Mouse (Mus musculus) gastrocnemius, postnatal 36 days (tissue): ENCODE data around the gene Bcl10. TPM values are rescaled to one million over a fixed set of nuclear protein-coding genes. Genes with fewer than 3 reads are reported as not detected.
A peak's percentile ranks its signal among the peaks of the same experiment; 100 is the strongest.
"Not testable (repeated sequence)": the region's sequence is repeated elsewhere in the genome, so short reads cannot be mapped to it uniquely, and the experiment has no call there.

Experiments
- DNase-seq, 2 experiments: peaks; one replicate each; pipeline ENCODE4 v3.0.0; 2022
- intact Hi-C: fragments of 180-260 bp; cut with DNase I; formaldehyde crosslinking; loops from one replicate; pipeline ENCODE4 v1.15.1; 2025
- long read RNA-seq, 2 experiments: library from polyadenylated mRNA; stranded (forward); transcript quantifications; one replicate each; pipeline ENCODE4 v2.0.0; 2021
- total RNA-seq, 2 experiments: library from RNA; stranded (reverse); gene quantifications; 2 replicates each; pipeline ENCODE4 v1.2.3; 2021

The Bcl10 gene
- 10 to 100 TPM in 1 of 2 experiments, 1 to 10 TPM in 1; 8.5 to 10.0 TPM for total RNA-seq
- long read RNA-seq, experiment 1, transcript Bcl10-201 (3 exons, 1,949 nt): major isoform, 9 of 9 reads
- long read RNA-seq, experiment 1, partial matches to known transcripts: 0 of 9 reads
- long read RNA-seq, experiment 1, other reads (novel, unspliced or antisense): 0 of 9 reads
- long read RNA-seq, experiment 2, transcript Bcl10-201 (3 exons, 1,949 nt): major isoform, 10 of 14 reads
- long read RNA-seq, experiment 2, partial matches to known transcripts: 1 of 14 reads
- long read RNA-seq, experiment 2, other reads (novel, unspliced or antisense): 3 of 14 reads

- intact Hi-C loops: no loop called here
- DNase-seq: no peak
Measured at GRCm38 (mm10) chr3:145922019-145922854, at the start of gene Bcl10. Gene Bcl10 (plus strand): TSS chr3:145922804.

DNA sequence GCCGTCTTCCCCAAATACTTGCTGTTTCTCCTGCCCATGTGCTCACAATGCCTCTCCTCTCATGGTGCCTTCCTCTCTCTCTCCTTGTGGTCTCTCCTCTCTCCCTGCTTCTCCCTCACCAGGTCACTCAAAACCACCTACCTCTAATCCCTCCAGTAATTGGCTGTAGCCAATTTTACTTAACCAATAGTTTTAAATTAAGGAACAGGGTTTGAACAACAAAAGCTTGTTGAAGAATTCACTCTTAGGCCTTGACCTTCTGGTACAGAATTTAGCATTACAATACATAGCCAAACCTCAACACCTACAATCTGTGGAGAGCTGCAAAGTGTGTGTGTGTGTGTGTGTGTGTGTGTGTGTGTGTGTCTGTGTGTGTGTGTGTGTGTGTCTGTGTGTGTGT is 49.3 kb upstream of the Bcl10 start:
- intact Hi-C loops: no loop called here
- DNase-seq: no peak

- intact Hi-C loops: no loop called here
- DNase-seq: peak; percentile 38 to 79
Measured at GRCm38 (mm10) chr3:145874126-145874525, 48.5 kb upstream of the Bcl10 start.

- DNase-seq: no peak
- intact Hi-C loops: no loop called here
Measured at GRCm38 (mm10) chr3:145876120-145876519, 46.5 kb upstream of the Bcl10 start.

DNA sequence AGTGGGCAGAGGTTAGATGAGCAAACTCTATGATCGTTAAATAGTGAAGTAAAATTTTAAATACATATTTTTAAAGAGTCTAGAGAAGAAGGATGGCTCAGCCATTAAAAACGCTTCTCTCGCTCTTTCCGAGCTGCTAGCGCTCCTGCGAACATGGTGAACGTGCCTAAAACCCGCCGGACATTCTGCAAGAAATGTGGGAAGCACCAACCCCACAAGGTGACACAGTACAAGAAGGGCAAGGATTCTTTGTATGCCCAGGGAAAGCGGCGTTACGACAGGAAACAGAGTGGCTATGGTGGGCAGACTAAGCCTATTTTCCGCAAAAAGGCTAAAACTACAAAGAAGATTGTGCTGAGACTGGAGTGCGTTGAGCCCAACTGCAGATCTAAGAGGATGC is 43.7 kb upstream of the Bcl10 start:
- intact Hi-C loops, DNase-seq: not testable (repeated sequence)

DNA sequence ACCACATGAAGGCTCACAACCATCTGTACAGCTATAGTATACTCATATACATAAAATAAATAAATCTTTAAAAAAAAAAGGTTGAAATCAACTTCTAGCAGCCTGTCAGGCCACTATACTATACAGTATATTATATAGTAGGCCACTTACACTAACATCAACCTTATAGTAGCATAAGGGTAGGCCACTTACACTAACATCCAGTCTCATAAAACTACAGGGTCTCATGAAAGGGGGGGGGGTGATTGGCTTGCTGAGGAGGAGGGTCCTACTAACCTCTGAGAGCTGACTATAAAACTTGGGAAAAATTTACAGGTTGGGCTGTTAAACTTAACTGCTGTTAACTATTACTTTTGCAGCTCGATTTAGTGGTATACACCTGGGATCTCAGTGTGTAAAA is 42.3 kb upstream of the Bcl10 start:
- no peak for DNase-seq
- intact Hi-C loops: no loop called here

DNA sequence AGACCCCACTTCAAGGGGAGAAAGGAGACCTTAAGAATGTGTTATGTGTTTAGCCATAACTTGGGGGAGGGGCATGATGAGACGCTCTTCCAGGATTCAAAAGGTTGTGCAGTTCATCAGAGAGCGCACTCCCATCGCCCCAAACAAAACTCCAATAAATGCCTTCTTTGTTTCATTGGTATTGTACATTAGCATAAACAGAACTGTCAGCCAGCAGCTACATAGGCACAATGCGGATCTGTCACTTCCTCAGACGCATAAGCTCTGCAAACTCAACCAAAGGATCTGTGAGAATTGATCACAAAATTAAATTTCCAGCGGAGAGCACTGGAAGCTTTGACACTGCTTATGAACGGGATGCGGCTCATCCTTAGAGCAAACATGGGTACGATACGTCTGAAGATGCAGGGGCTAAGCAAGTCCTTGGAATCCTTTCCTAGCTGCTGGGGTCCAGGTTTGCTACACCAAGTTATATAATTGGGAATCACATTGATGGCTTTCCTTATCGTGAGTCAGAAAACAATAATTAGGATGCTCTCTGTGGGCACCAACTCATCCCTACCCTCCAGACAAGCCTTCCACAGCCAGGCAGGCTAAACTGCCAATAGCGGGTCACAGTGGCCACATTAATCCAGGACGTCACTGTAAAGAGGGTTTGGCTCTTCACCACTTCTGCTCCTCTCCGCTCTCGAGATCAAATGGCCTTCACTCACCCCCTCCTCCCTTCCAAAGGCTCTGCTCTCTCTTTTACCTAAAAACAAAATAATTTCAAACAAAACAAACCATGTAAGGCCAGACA is 40.3 kb upstream of the Bcl10 start:
- DNase-seq: no peak
- intact Hi-C loops: no loop called here

GRCm38 (mm10) chr3:145883233-145883632 is 39.4 kb upstream of the Bcl10 start:
- intact Hi-C loops: no loop called here
- no peak for DNase-seq

- intact Hi-C loops: no loop called here
- DNase-seq: no peak
Measured at GRCm38 (mm10) chr3:145885376-145885775, 37.2 kb upstream of the Bcl10 start.

DNA sequence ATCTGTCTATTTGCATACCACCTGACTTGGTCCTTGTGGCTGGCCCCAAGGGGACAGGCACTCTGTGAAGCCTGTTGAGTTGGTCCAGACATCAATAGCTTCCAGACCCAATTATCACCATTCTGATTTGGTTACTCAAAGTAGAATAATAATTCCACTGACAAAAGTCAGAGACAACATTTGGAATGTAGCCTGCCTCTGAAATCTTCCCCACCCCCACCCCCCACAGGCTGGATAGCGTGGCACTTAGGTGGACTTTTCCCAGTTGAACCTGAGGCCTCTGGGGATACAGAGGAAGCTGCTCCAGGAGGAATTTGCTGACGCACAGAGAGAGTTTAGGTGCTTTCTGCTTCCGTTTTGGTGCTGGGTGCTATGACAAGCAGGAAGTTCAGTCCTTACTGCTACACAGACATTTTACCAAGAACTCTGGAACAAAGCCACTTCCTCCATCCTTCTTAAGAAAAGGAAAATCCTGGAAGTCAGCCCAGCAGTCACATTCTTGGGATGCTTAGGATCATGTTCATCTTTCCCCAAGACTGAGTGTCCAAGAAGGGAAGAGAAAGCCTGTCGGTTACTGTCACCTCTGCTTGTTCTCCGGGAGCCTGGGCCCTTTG is 36.6 kb upstream of the Bcl10 start:
- DNase-seq: no peak
- intact Hi-C loops: no loop called here

GRCm38 (mm10) chr3:145887430-145887971 is 35.1 kb upstream of the Bcl10 start:
- intact Hi-C loops: no loop called here

GRCm38 (mm10) chr3:145890346-145891132 is 32.1 kb upstream of the Bcl10 start:
- DNase-seq: no peak
- intact Hi-C loops: loop anchor here (10.0 kb wide), 1 partner anchor 96 kb away; no protein-coding TSS in a partner anchor

More at GRCm38 (mm10) chr3:145887430-145887971, 35.1 kb upstream of the Bcl10 start:
- no peak for DNase-seq

DNA sequence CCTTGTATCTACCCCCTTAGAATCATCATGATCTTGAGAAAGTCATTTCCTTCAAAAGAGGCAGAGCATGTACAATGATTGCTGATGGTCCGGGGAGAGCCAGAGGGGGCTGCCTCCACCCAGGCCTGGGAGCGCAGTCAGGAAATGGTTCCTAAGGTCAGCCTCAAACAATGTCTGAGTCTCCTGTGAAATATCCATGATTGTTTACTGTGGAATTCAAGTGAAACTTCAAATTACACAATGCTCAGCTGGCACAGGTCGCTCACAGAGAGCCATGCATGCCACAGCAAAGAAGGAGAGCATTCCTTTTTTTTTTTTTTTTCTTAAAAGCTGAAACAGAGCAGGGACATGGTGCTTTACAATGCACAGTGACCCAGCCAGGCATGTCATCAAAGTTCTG is 30.2 kb upstream of the Bcl10 start:
- intact Hi-C loops: loop anchor here (10.0 kb wide), 1 partner anchor 98 kb away; no protein-coding TSS in a partner anchor
- DNase-seq: no peak

- intact Hi-C loops: loop anchor here (10.0 kb wide), 1 partner anchor 99 kb away; no protein-coding TSS in a partner anchor
- no peak for DNase-seq
Measured at GRCm38 (mm10) chr3:145894131-145894530, 28.5 kb upstream of the Bcl10 start.

- intact Hi-C loops: loop anchor here (10.0 kb wide), 1 partner anchor 103 kb away; no protein-coding TSS in a partner anchor
- DNase-seq: peak in 1 of 2 experiments; percentile 58
Measured at GRCm38 (mm10) chr3:145897749-145898148, 24.9 kb upstream of the Bcl10 start.

GRCm38 (mm10) chr3:145899832-145900231 is 22.8 kb upstream of the Bcl10 start:
- intact Hi-C loops: loop anchor here (10.0 kb wide), 3 partner anchors 105 to 255 kb away; partner anchors contain the start of gene Ccn1
- peak in 1 of 2 experiments; percentile 19 for DNase-seq

GRCm38 (mm10) chr3:145903530-145903929 is 19.1 kb upstream of the Bcl10 start:
- intact Hi-C loops: loop anchor here (10.0 kb wide), 2 partner anchors 179 to 259 kb away; partner anchors contain the start of gene Ccn1
- no peak for DNase-seq

DNA sequence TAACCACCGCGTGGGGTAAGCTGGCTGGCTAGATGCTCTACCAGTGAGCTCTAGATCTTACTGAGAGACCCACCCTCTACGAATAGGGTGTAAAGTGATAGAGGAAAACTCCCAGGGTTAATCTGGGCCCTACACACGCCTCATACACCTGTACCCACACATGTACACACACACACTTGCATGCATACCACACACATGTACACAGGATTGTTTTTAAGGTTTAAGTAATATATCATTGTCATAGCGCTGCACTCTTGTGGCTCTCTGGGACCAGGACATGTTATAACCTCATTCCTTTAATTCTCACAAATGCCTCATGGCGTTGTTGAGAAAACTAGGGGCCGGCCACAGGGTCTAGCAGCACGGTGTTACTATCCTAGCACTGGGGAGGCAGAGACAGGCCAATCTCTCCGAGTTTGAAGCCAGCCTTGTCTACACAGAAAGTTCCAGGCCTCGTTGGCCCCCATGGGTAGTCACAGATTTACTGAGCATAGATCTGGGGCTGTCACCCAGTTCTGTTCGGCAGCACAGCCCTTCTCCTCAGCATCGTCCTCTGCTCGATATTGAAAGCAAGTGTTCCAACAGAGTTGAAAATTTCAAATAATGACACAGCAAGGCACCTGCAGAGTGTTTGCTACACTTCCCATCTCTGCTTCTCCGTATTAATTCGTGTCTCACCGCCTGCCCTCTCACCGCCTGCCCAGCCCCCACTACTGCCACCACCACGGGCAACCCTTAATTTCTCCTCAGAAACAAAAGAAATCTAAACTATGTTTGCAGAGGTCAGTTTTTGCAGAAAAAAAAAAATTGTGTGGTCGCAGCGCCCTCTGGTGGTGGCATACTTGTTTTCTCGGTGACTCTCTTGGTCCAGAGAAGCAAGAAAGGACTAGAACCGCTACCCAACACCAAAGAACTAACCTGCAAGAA is 17.5 kb upstream of the Bcl10 start:
- peak; percentile 63 to 69 for DNase-seq
- intact Hi-C loops: loop anchor here (1.0 to 10.0 kb wide), 4 partner anchors 47 to 320 kb away; partner anchors contain the start of gene Ccn1
